ENCODE assay signal across 8 mouse cellular contexts in genomic region chr8:61385502-61386191, GRCm38 (mm10).
DNase-seq lines count a peak whose midpoint lies in the region; ATAC-seq and TF ChIP-seq lines count a peak whose summit lies in the region.

No protein-coding gene starts in this region.

- TF ChIP-seq CTCF in midbrain, postnatal 0 days (IDR thresholded peaks at IDR 0.05), result no peak

- H3K4me1 ChIP-seq in midbrain, embryonic 10.5 days, result peaks cover 51% of the 10 kb centered on the region
- H3K4me1 ChIP-seq in midbrain, postnatal 0 days (ENCODE audit: insufficient read depth, low read length), result peaks cover 5% of the 10 kb centered on the region; the same call in 1 of the 2 replicates
- H3K4me1 ChIP-seq in intestine, embryonic 15.5 days (replicated peaks), result peaks cover 12% of the 10 kb centered on the region
- H3K4me1 ChIP-seq in stomach, embryonic 15.5 days, result peaks cover 9% of the 10 kb centered on the region; the same call in 1 of the 2 replicates

- DNase-seq in heart, adult 11 months, result peak; percentile 48
- DNase-seq in heart, postnatal 4 days, result no peak
- no peak for DNase-seq in midbrain, embryonic 10.5 days (ENCODE audit: low spot score)
- no peak for DNase-seq in midbrain, postnatal 0 days (ENCODE audit: low spot score)
- DNase-seq in right cerebral cortex, adult 2 months (ENCODE audit: low spot score in 2 of 2), result no peak
- DNase-seq in urinary bladder, adult 2 months (ENCODE audit: low spot score), result no peak

- no peaks in the 10 kb centered on the region; the same call in 1 of the 2 replicates for H3K9me3 ChIP-seq in midbrain, embryonic 10.5 days (replicated peaks)
- no peaks in the 10 kb centered on the region for H3K9me3 ChIP-seq in midbrain, postnatal 0 days (ENCODE audit: low read length)
- no peaks in the 10 kb centered on the region for H3K9me3 ChIP-seq in intestine, embryonic 15.5 days
- H3K9me3 ChIP-seq in stomach, embryonic 15.5 days, result no peaks in the 10 kb centered on the region

- H3K27ac ChIP-seq in midbrain, embryonic 10.5 days (replicated peaks), result peak overlapping the region; percentile 85
- no peak overlapping the region for H3K27ac ChIP-seq in midbrain, postnatal 0 days (ENCODE audit: low read depth, low read length)
- H3K27ac ChIP-seq in intestine, embryonic 15.5 days, result 0 out of 2 replicates have a peak overlapping the region, but pooled peaks have one; percentile 40
- peak overlapping the region; percentile 6; the same call in 1 of the 2 replicates for H3K27ac ChIP-seq in stomach, embryonic 15.5 days

- WGBS in midbrain, embryonic 10.5 days, result 86% methylated on average over 11 of the region's 11 CpGs
- 81% methylated on average over 11 of the region's 11 CpGs for WGBS in midbrain, postnatal 0 days
- WGBS in intestine, embryonic 15.5 days, result 52% methylated on average over 11 of the region's 11 CpGs
- 58% methylated on average over 11 of the region's 11 CpGs for WGBS in stomach, embryonic 15.5 days

- no peak for ATAC-seq in midbrain, postnatal 0 days (ENCODE audit: low FRiP score)
- ATAC-seq in intestine, embryonic 15.5 days, result no peak; the same call in 1 of the 2 replicates
- ATAC-seq in stomach, embryonic 15.5 days (ENCODE audit: insufficient read depth, low FRiP score, low read depth), result no peak

- no peaks in the 10 kb centered on the region for H3K27me3 ChIP-seq in midbrain, embryonic 10.5 days (ENCODE audit: low read depth, poor library complexity, severe bottlenecking)
- H3K27me3 ChIP-seq in midbrain, postnatal 0 days (ENCODE audit: insufficient read depth, low read length), result no peaks in the 10 kb centered on the region
- no peaks in the 10 kb centered on the region for H3K27me3 ChIP-seq in intestine, embryonic 15.5 days (replicated peaks)
- H3K27me3 ChIP-seq in stomach, embryonic 15.5 days (replicated peaks), result no peaks in the 10 kb centered on the region

- H3K4me2 ChIP-seq in midbrain, postnatal 0 days (ENCODE audit: low read depth, low read length, poor library complexity, severe bottlenecking), result no peak overlapping the region
- H3K4me2 ChIP-seq in intestine, embryonic 15.5 days (replicated peaks), result no peak overlapping the region
- no peak overlapping the region for H3K4me2 ChIP-seq in stomach, embryonic 15.5 days

- H3K9ac ChIP-seq in midbrain, postnatal 0 days (replicated peaks; ENCODE audit: low read length, poor library complexity, severe bottlenecking), result no peak overlapping the region
- no peak overlapping the region for H3K9ac ChIP-seq in intestine, embryonic 15.5 days
- H3K9ac ChIP-seq in stomach, embryonic 15.5 days, result no peak overlapping the region

- H3K36me3 ChIP-seq in midbrain, embryonic 10.5 days, result peaks cover 66% of the 10 kb centered on the region
- peaks cover 17% of the 10 kb centered on the region; the same call in 1 of the 2 replicates for H3K36me3 ChIP-seq in midbrain, postnatal 0 days (ENCODE audit: insufficient read depth, low read length)
- peaks cover 4% of the 10 kb centered on the region; the same call in 1 of the 2 replicates for H3K36me3 ChIP-seq in intestine, embryonic 15.5 days
- H3K36me3 ChIP-seq in stomach, embryonic 15.5 days, result no peaks in the 10 kb centered on the region

- no peak overlapping the region for H3K4me3 ChIP-seq in midbrain, embryonic 10.5 days
- H3K4me3 ChIP-seq in midbrain, postnatal 0 days (ENCODE audit: low read depth, low read length), result no peak overlapping the region
- no peak overlapping the region for H3K4me3 ChIP-seq in intestine, embryonic 15.5 days (replicated peaks)
- no peak overlapping the region for H3K4me3 ChIP-seq in stomach, embryonic 15.5 days (replicated peaks)
